Mouse (Mus musculus): Measurements from ENCODE around the gene Slc12a5. TPM values are rescaled to one million over a fixed set of nuclear protein-coding genes. Genes with fewer than 3 reads are reported as not detected.

Slc12a5 gene
- polyA plus RNA-seq, 1 experiment from 2014 or later: 0.57 TPM

DNA sequence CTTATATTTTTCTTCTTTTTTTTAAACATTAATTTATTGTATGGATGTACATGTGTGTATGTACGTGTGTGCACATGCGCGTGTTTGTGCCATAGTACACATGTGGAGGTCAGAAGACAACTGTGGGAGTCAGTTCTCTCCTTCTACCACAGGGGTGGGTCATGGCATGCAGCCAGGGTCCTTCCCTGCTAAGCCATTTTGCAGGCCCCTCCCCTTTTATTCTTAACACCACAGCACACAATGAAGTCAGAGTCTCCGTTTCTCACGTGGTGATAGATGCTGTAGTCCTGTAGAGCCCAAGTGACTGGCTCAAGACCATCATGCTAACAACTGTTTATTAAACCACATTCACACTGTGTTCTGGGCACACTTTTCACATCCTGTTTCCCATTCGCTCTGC, 25.4 kb downstream of the Slc12a5 start:
- no peak for TF ChIP-seq CTCF (IDR thresholded peaks at IDR 0.05; ENCODE audit: low read depth)
- H3K27ac ChIP-seq (ENCODE audit: low read depth): no peak overlapping the region
- H3K4me2 ChIP-seq: no peak overlapping the region
- 73% methylated on average over 6 of the region's 6 CpGs for WGBS
- ATAC-seq (ENCODE audit: insufficient read depth): no peak
- no peak overlapping the region for H3K4me3 ChIP-seq (ENCODE audit: low read depth, low read length)
- DNase-seq: no peak
- H3K4me1 ChIP-seq (ENCODE audit: insufficient read depth): no peaks in the 10 kb centered on the region
- no peaks in the 10 kb centered on the region for H3K27me3 ChIP-seq (ENCODE audit: insufficient read depth, low read length)
- H3K36me3 ChIP-seq (ENCODE audit: insufficient read depth): no peaks in the 10 kb centered on the region
- H3K9me3 ChIP-seq (ENCODE audit: low read depth, low read length): no peaks in the 10 kb centered on the region
- no peak overlapping the region for H3K9ac ChIP-seq

DNA sequence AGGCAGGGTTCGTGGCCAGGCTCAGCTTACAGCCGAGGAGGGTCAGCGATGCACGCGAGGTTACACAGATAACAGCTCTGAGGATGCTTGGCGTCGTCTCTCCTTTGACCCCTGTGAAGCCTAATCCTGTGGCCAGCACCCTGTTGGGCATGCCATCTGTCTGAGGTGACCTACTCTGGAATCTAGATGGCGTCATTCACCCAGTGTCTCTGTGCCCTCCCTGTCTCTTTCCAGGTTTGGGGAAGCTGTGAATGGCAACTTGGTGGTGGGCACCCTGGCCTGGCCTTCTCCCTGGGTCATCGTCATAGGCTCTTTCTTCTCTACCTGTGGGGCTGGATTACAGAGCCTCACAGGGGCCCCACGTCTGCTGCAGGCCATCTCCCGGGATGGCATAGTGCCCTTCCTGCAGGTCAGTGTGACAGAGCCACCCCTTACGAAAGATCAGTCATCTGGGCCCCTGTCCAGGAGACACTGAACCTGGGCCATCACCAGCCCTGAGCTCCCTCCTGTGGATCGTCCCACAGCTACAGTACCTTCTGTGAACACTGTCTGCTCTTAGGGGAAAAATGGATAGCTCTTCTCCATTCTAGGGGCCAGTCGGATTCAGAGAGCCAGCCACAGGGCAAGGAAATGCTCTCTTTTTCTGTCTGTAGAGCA, 25.9 kb downstream of the Slc12a5 start:
- ATAC-seq (ENCODE audit: insufficient read depth): no peak
- no peaks in the 10 kb centered on the region for H3K27me3 ChIP-seq (ENCODE audit: insufficient read depth, low read length)
- H3K4me3 ChIP-seq (ENCODE audit: low read depth, low read length): no peak overlapping the region
- H3K27ac ChIP-seq (ENCODE audit: low read depth): no peak overlapping the region
- H3K36me3 ChIP-seq (ENCODE audit: insufficient read depth): no peaks in the 10 kb centered on the region
- no peak overlapping the region for H3K9ac ChIP-seq
- no peak overlapping the region for H3K4me2 ChIP-seq
- no peaks in the 10 kb centered on the region for H3K4me1 ChIP-seq (ENCODE audit: insufficient read depth)
- DNase-seq: no peak
- no peak for TF ChIP-seq CTCF (IDR thresholded peaks at IDR 0.05; ENCODE audit: low read depth)
- WGBS: 54% methylated on average over 14 of the region's 14 CpGs
- H3K9me3 ChIP-seq (ENCODE audit: low read depth, low read length): no peaks in the 10 kb centered on the region

DNA sequence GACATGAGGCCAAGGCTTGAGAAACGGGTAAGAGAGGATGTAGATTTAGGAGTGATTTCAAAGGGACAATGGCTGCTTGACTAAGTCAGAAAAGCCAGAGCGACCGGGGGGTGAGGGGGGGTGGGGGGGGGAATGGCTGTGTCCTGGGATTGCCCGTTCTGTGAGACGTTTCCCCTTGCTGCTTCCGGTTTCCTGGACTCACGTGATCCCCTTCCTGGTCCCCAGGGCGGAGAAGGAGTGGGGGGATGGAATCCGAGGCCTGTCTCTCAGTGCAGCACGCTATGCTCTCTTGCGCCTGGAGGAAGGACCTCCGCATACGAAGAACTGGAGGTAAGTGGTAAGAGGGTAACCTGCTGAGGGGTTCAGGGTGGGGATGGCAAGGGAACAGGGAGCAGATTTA, 28.2 kb downstream of the Slc12a5 start:
- no peaks in the 10 kb centered on the region for H3K9me3 ChIP-seq (ENCODE audit: low read depth, low read length)
- H3K27ac ChIP-seq (ENCODE audit: low read depth): no peak overlapping the region
- H3K4me2 ChIP-seq: peak overlapping the region; percentile 3; the same call in 1 of the 2 replicates
- H3K4me3 ChIP-seq (ENCODE audit: low read depth, low read length): no peak overlapping the region
- no peak overlapping the region for H3K9ac ChIP-seq
- no peaks in the 10 kb centered on the region for H3K4me1 ChIP-seq (ENCODE audit: insufficient read depth)
- DNase-seq (no peak), ATAC-seq (ENCODE audit: insufficient read depth) (no peak)
- no peaks in the 10 kb centered on the region for H3K27me3 ChIP-seq (ENCODE audit: insufficient read depth, low read length)
- TF ChIP-seq CTCF (IDR thresholded peaks at IDR 0.05; ENCODE audit: low read depth): no peak
- 57% methylated on average over 13 of the region's 13 CpGs for WGBS
- H3K36me3 ChIP-seq (ENCODE audit: insufficient read depth): no peaks in the 10 kb centered on the region

DNA sequence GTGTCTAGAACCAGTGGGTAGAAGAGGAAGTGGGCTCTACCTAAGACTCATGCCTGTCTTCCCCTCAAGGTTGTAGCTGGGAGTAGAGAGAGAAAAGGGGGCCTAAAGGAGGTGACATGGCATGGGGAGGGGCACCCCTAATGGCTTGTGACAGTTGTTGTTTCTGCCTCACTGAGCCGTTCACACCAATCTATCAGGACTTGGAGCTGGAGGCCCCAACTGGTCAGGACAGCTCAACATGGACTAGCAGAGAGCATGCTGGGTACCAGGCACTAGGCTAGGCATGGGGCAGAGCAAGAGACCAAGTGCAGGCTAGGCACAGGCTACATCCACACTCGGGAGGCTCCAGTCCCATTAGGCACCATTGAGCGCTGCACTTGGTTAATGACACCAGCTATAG, 30.5 kb downstream of the Slc12a5 start:
- Histone ChIP-seq H3K27ac (ENCODE audit: low read depth) (no peak overlapping the region), H3K4me1 (ENCODE audit: insufficient read depth) (no peaks in the 10 kb centered on the region), H3K4me2 (no peak overlapping the region), H3K4me3 (ENCODE audit: low read depth, low read length) (no peak overlapping the region), H3K9ac (no peak overlapping the region), H3K9me3 (ENCODE audit: low read depth, low read length) (no peaks in the 10 kb centered on the region), H3K27me3 (ENCODE audit: insufficient read depth, low read length) (peaks cover 7% of the 10 kb centered on the region; the same call in 1 of the 2 replicates), H3K36me3 (ENCODE audit: insufficient read depth) (no peaks in the 10 kb centered on the region)
- whole genome bisulfite sequencing: 73% methylated on average over 3 of the region's 3 CpGs
- ATAC-seq (ENCODE audit: insufficient read depth) (no peak), DNase-seq (no peak)
- no peak for TF ChIP-seq CTCF (IDR thresholded peaks at IDR 0.05; ENCODE audit: low read depth)

DNA sequence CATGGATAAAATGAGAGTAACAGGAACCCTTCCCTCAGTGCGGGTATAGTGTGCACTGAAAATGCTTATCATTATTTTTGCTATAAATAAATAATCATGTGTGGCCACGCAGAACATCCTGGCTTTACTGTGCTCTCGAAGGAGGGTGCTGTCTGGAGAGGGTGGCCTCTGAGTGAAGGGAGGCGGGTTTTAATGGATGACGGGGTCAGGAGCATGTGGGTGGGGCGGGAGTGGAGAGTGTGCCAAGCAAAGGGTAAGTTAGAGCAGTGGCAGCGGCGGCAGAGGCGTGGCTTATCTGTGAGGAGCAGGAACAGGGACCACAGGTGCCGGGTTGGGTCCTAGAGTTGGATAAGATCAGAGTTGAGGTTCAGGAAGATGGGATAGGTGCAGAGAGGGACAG, 31.2 kb downstream of the Slc12a5 start:
- no peak overlapping the region for H3K27ac ChIP-seq (ENCODE audit: low read depth)
- no peak overlapping the region for H3K4me3 ChIP-seq (ENCODE audit: low read depth, low read length)
- no peak overlapping the region for H3K9ac ChIP-seq
- TF ChIP-seq CTCF (IDR thresholded peaks at IDR 0.05; ENCODE audit: low read depth): no peak
- no peaks in the 10 kb centered on the region for H3K4me1 ChIP-seq (ENCODE audit: insufficient read depth)
- H3K36me3 ChIP-seq (ENCODE audit: insufficient read depth): no peaks in the 10 kb centered on the region
- H3K27me3 ChIP-seq (ENCODE audit: insufficient read depth, low read length): peaks cover 14% of the 10 kb centered on the region; the same call in 1 of the 2 replicates
- DNase-seq: no peak
- 19% methylated on average over 10 of the region's 10 CpGs for WGBS
- H3K4me2 ChIP-seq: no peak overlapping the region
- no peaks in the 10 kb centered on the region for H3K9me3 ChIP-seq (ENCODE audit: low read depth, low read length)
- no peak for ATAC-seq (ENCODE audit: insufficient read depth)

DNA sequence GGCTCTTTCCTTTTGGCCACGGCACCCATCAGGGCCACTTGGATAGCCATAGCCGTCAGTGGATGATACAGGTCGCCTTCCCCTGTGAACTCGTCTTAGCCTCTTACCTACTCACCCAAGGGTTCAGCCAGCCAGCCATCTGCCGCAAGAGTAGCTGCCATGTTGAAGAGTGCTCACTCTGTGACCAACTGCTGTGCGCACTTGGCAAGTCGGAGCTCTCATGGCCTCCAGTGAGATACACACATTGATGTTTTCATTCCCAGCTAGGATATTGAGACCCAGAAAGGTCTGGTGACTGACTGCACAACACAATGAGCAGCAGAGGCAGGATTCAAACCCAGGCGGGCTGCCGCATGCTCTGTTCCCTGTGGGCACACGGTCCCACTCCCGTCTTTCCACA, 33.6 kb downstream of the Slc12a5 start:
- Histone ChIP-seq H3K4me3 (ENCODE audit: low read depth, low read length) (no peak overlapping the region), H3K4me1 (ENCODE audit: insufficient read depth) (peaks cover 7% of the 10 kb centered on the region; the same call in 1 of the 2 replicates), H3K27me3 (ENCODE audit: insufficient read depth, low read length) (peaks cover 37% of the 10 kb centered on the region), H3K9ac (no peak overlapping the region), H3K36me3 (ENCODE audit: insufficient read depth) (peaks cover 4% of the 10 kb centered on the region; the same call in 1 of the 2 replicates), H3K9me3 (ENCODE audit: low read depth, low read length) (no peaks in the 10 kb centered on the region), H3K27ac (ENCODE audit: low read depth) (no peak overlapping the region), H3K4me2 (no peak overlapping the region)
- no peak for TF ChIP-seq CTCF (IDR thresholded peaks at IDR 0.05; ENCODE audit: low read depth)
- DNase-seq (no peak), ATAC-seq (ENCODE audit: insufficient read depth) (no peak)
- 81% methylated on average over 11 of the region's 11 CpGs for WGBS

DNA sequence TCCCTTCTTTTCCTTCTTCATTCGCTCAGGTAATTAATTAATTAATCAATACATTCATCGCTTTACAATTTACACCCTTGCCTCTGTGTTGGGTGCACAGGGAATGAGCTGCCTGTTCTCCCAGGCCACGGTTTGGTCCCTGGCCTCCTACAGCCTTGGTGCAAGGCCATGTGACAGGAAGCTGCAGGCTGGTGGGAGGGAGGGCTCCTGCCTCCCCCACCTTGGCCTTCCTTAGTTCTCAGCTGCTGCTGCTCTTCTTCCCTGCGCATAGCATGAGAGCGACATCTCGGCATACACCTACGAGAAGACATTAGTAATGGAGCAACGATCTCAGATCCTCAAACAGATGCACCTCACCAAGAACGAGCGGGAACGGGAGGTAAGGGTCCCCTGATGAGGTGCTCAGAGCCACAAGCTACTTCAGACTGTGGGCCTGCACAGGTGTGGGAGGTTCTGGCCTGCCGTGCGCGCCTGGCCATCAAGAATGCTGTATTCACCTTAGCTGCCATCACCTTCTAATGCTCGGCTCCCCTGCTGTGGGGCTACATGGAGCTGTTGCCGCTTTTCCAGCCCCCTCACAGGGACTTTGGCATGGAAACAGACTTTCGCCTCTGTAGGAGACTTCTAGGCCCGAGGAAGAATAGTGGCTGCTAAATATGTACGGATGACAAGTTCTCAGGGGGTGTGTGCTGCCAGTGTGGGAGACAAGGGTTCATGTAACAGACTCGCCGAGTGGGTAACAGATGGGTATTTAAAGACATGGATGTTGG, 34.2 kb downstream of the Slc12a5 start:
- Histone ChIP-seq H3K27me3 (ENCODE audit: insufficient read depth, low read length) (peaks cover 37% of the 10 kb centered on the region), H3K4me3 (ENCODE audit: low read depth, low read length) (no peak overlapping the region), H3K4me2 (no peak overlapping the region), H3K9ac (no peak overlapping the region), H3K36me3 (ENCODE audit: insufficient read depth) (peaks cover 10% of the 10 kb centered on the region), H3K27ac (ENCODE audit: low read depth) (no peak overlapping the region), H3K4me1 (ENCODE audit: insufficient read depth) (peaks cover 7% of the 10 kb centered on the region; the same call in 1 of the 2 replicates), H3K9me3 (ENCODE audit: low read depth, low read length) (no peaks in the 10 kb centered on the region)
- ATAC-seq (ENCODE audit: insufficient read depth) (no peak), DNase-seq (no peak)
- whole genome bisulfite sequencing: 52% methylated on average over 21 of the region's 21 CpGs
- TF ChIP-seq CTCF (IDR thresholded peaks at IDR 0.05; ENCODE audit: low read depth): no peak

Measured in lung, embryonic 14.5 days (tissue).